Mouse (Mus musculus): ENCODE measurements around the gene Rras.

Gene Rras

GRCm38 (mm10) chr7:45052181-45052861, 34.6 kb downstream of the Rras start:
- peak; percentile 29 to 44 for DNase-seq (ENCODE audit: low spot score in 2 of 2)

- DNase-seq (ENCODE audit: low spot score in 2 of 2) = no peak
Observed at GRCm38 (mm10) chr7:45052862-45053116, 35.0 kb downstream of the Rras start, which contains the start of gene Prr12. TSS of gene Prr12 (minus strand) at chr7:45052881.

GRCm38 (mm10) chr7:45053117-45053930, 35.6 kb downstream of the Rras start:
- DNase-seq (ENCODE audit: low spot score in 2 of 2) = peak; percentile 61 to 62

- peak; percentile 93 to 96 for DNase-seq (ENCODE audit: low spot score in 2 of 2)
Observed at GRCm38 (mm10) chr7:45053931-45054510, 36.3 kb downstream of the Rras start.

- DNase-seq (ENCODE audit: low spot score in 2 of 2) = no peak
Observed at GRCm38 (mm10) chr7:45056329-45056971, 38.7 kb downstream of the Rras start.

GRCm38 (mm10) chr7:45056972-45057348, 39.2 kb downstream of the Rras start:
- no peak for DNase-seq (ENCODE audit: low spot score in 2 of 2)

GRCm38 (mm10) chr7:45058607-45059571, 41.1 kb downstream of the Rras start:
- no peak for DNase-seq (ENCODE audit: low spot score in 2 of 2)

GRCm38 (mm10) chr7:45060632-45061122, 42.9 kb downstream of the Rras start:
- DNase-seq (ENCODE audit: low spot score in 2 of 2) = no peak

GRCm38 (mm10) chr7:45061532-45062075, 43.8 kb downstream of the Rras start:
- no peak for DNase-seq (ENCODE audit: low spot score in 2 of 2)

GRCm38 (mm10) chr7:45062239-45062835, 44.6 kb downstream of the Rras start, which contains the start of the genes Nosip and Prrg2:
TSS of gene Nosip (plus strand) at chr7:45062429.
TSS of gene Prrg2 (minus strand) at chr7:45062677.
- peak; percentile 89 to 94 for DNase-seq (ENCODE audit: low spot score in 2 of 2)

GRCm38 (mm10) chr7:45067190-45067999, 49.6 kb downstream of the Rras start:
- no peak for DNase-seq (ENCODE audit: low spot score in 2 of 2)

- no peak for DNase-seq (ENCODE audit: low spot score in 2 of 2)
Observed at GRCm38 (mm10) chr7:45068000-45068318, 50.2 kb downstream of the Rras start.

- no peak for DNase-seq (ENCODE audit: low spot score in 2 of 2)
Observed at GRCm38 (mm10) chr7:45069671-45070070, 51.9 kb downstream of the Rras start.

Measured in right cerebral cortex, postnatal 36 days (tissue).